Mouse (Mus musculus): ENCODE data around the gene Sema6d. TPM values are rescaled to one million over a fixed set of nuclear protein-coding genes. Genes with fewer than 3 reads are reported as not detected.

Sema6d gene
- total RNA-seq, 2 experiments from 2014 or later = 5.7 to 10.4 TPM

- TF ChIP-seq CTCF (IDR thresholded peaks at IDR 0.05) = no peak
- no peak for DNase-seq
- Histone ChIP-seq H3K27ac (no peak overlapping the region), H3K4me3 (no peak overlapping the region)
- intact Hi-C loops (cut with DNase I) = no loop called here
These were observed 30.6 kb downstream of the Sema6d start for GRCm38 (mm10) chr2:124120355-124120754.

GRCm38 (mm10) chr2:124121539-124121938 lies 31.8 kb downstream of the Sema6d start:
- DNase-seq = no peak
- Histone ChIP-seq H3K4me3 (no peak overlapping the region), H3K27ac (no peak overlapping the region)
- intact Hi-C loops (cut with DNase I) = no loop called here
- no peak for TF ChIP-seq CTCF (IDR thresholded peaks at IDR 0.05)

- intact Hi-C loops (cut with DNase I) = no loop called here
- TF ChIP-seq CTCF (IDR thresholded peaks at IDR 0.05) = no peak
- H3K4me3 ChIP-seq = no peak overlapping the region
- no peak overlapping the region for H3K27ac ChIP-seq
- DNase-seq = no peak
These were observed 35.7 kb downstream of the Sema6d start for GRCm38 (mm10) chr2:124125504-124125903.

- no peak for DNase-seq
- no peak for TF ChIP-seq CTCF (IDR thresholded peaks at IDR 0.05)
- H3K27ac ChIP-seq = no peak overlapping the region
- no peak overlapping the region for H3K4me3 ChIP-seq
- intact Hi-C loops (cut with DNase I) = no loop called here
These were observed 37.1 kb downstream of the Sema6d start for GRCm38 (mm10) chr2:124126853-124127252.

GRCm38 (mm10) chr2:124130876-124131275 lies 41.1 kb downstream of the Sema6d start:
- DNase-seq = no peak
- Histone ChIP-seq H3K27ac (no peak overlapping the region), H3K4me3 (no peak overlapping the region)
- TF ChIP-seq CTCF (IDR thresholded peaks at IDR 0.05) = no peak
- intact Hi-C loops (cut with DNase I) = no loop called here

GRCm38 (mm10) chr2:124141510-124142044 lies 51.8 kb downstream of the Sema6d start:
- Histone ChIP-seq H3K4me3 (no peak overlapping the region), H3K27ac (no peak overlapping the region)
- no peak for DNase-seq
- no peak for TF ChIP-seq CTCF (IDR thresholded peaks at IDR 0.05)
- intact Hi-C loops (cut with DNase I) = no loop called here

GRCm38 (mm10) chr2:124145528-124145927 lies 55.8 kb downstream of the Sema6d start:
- intact Hi-C loops (cut with DNase I) = no loop called here
- TF ChIP-seq CTCF (IDR thresholded peaks at IDR 0.05) = no peak
- Histone ChIP-seq H3K27ac (no peak overlapping the region), H3K4me3 (no peak overlapping the region)
- DNase-seq = no peak

GRCm38 (mm10) chr2:124158158-124158557 lies 68.4 kb downstream of the Sema6d start:
- no peak for DNase-seq
- intact Hi-C loops (cut with DNase I) = no loop called here
- no peak for TF ChIP-seq CTCF (IDR thresholded peaks at IDR 0.05)
- Histone ChIP-seq H3K4me3 (no peak overlapping the region), H3K27ac (no peak overlapping the region)

- Histone ChIP-seq H3K27ac (no peak overlapping the region), H3K4me3 (no peak overlapping the region)
- DNase-seq = no peak
- no peak for TF ChIP-seq CTCF (IDR thresholded peaks at IDR 0.05)
- intact Hi-C loops (cut with DNase I) = no loop called here
These were observed 72.3 kb downstream of the Sema6d start for GRCm38 (mm10) chr2:124162001-124162599.

- DNase-seq = no peak
- no peak for TF ChIP-seq CTCF (IDR thresholded peaks at IDR 0.05)
- no peak overlapping the region for H3K27ac ChIP-seq
- H3K4me3 ChIP-seq = no peak overlapping the region
- intact Hi-C loops (cut with DNase I) = no loop called here
These were observed 78.6 kb downstream of the Sema6d start for GRCm38 (mm10) chr2:124168411-124168810.

- no peak for DNase-seq
- Histone ChIP-seq H3K4me3 (no peak overlapping the region), H3K27ac (no peak overlapping the region)
- no peak for TF ChIP-seq CTCF (IDR thresholded peaks at IDR 0.05)
- intact Hi-C loops (cut with DNase I) = no loop called here
These were observed 81.9 kb downstream of the Sema6d start for GRCm38 (mm10) chr2:124171718-124172117.

- no peak overlapping the region for H3K27ac ChIP-seq
- no peak for DNase-seq
- intact Hi-C loops (cut with DNase I) = no loop called here
- H3K4me3 ChIP-seq = no peak overlapping the region
- TF ChIP-seq CTCF (IDR thresholded peaks at IDR 0.05) = no peak
These were observed 86.5 kb downstream of the Sema6d start for GRCm38 (mm10) chr2:124176265-124176664.

- intact Hi-C loops (cut with DNase I) = no loop called here
- H3K27ac ChIP-seq = no peak overlapping the region
- no peak for TF ChIP-seq CTCF (IDR thresholded peaks at IDR 0.05)
- no peak for DNase-seq
- H3K4me3 ChIP-seq = no peak overlapping the region
These were observed 87.0 kb downstream of the Sema6d start for GRCm38 (mm10) chr2:124176711-124177169.

- DNase-seq = no peak
These were observed 99.5 kb downstream of the Sema6d start for GRCm38 (mm10) chr2:124189271-124189670.

More at GRCm38 (mm10) chr2:124189271-124189670, 99.5 kb downstream of the Sema6d start:
- no peak for TF ChIP-seq CTCF (IDR thresholded peaks at IDR 0.05)
- intact Hi-C loops (cut with DNase I) = no loop called here
- no peak overlapping the region for H3K27ac ChIP-seq
- no peak overlapping the region for H3K4me3 ChIP-seq
